Comparison of ENCODE assay signal across 1 mouse cellular context in genomic region chr10:128697072-128697725, GRCm38 (mm10).
TF ChIP-seq lines count a peak whose summit lies in the region.

No protein-coding gene starts in this region.

TF ChIP-seq in CH12.LX, 34 proteins besides CTCF, POLR2A, EP300 and RAD21:
- TF ChIP-seq ZNF384 (IDR thresholded peaks at IDR 0.05; ENCODE audit: low read depth, low read length): peak; percentile 75
- no peak for TF ChIP-seq NRF1 (IDR thresholded peaks at IDR 0.05; ENCODE audit: low read depth, low read length)
- no peak for TF ChIP-seq MAX (IDR thresholded peaks at IDR 0.05; ENCODE audit: low read length)
